Mouse (Mus musculus): ENCODE measurements around the gene Cops9. TPM values are rescaled to one million over a fixed set of nuclear protein-coding genes. Genes with fewer than 3 reads are reported as not detected.

Gene Cops9
- total and polyA plus RNA-seq, 3 experiments, result 168 to 209 (median 185) TPM

DNA sequence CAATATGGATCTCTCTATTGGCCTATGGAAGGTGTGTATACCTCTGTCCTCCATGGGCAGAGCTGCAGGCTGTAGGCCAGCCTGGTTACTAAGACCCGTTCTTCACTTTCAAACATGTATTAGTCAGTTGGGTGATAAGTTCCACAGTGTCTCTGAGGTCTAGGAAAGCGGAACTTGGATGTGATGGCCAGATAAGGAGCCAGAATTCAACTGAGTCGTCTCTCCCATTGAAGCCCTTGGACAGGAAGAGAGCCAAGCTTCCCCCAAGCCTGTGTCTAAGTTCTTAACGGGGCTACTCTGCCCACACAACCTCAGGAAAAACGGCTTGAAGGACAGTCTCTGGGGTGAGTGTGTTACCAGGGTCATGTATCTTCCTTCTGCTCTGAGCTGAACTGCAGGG is 17.6 kb upstream of the Cops9 start:
- dilution Hi-C loops (cut with MboI; ENCODE audit: extremely low pct_ligation_motif_present, extremely low pct_unique_long_range_greater_than_20kb, low sequenced_read_pairs), result no loop called here
- in situ Hi-C loops (cut with MboI; ENCODE audit: low pct_ligation_motif_present, low pct_unique_long_range_greater_than_20kb, low sequenced_read_pairs), result loop anchor here (10.0 kb wide), 1 partner anchor 175 kb away; the partner anchor contains the start of gene Gpc1

DNA sequence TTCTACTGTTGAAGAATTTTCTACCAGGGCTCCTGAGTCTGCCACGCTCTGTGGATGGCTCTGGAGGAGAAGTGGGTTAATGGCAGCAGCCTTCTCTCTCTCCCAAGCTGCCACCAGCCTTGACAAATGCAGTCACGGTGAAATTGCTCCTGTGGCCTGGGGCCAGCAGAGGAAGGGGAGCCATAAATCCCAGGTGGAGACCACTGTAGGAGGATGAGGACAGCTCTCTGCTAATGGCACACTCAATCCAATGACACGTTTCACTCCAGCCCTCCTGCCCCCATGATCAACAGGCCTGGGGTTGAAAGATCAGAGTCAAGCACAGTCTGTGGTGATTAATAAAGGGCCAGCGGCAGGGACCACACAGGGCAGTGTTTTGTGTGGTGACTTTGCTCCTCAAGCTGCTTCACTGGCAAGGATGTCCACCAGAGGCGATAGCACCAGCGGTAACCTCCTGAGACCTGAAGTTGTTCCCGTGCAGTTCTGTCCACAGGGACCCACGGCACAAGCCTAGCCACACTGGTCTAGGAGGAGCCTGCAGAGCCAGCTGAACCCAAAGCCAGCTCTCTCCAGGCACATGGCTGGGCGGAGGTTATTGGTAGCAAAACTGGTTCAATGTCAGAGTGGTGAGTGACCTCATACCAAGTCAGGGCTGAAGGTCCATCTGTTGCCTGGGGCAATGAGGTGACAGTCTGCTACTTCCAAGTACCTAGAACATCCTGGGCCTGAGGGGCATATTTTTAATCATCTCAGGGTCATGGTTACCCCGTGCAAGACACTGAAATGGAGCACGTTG is 15.4 kb upstream of the Cops9 start:
- Histone ChIP-seq H3K9ac (ENCODE audit: insufficient read depth, low read depth) (no peak overlapping the region), H3K9me3 (replicated peaks; ENCODE audit: low read length) (no peaks in the 10 kb centered on the region), H3K36me3 (replicated peaks in 1 of 2; ENCODE audit: control insufficient read depth in 1 of 2, insufficient read depth in 1 of 2, low read length in 1 of 2) (no peaks in the 10 kb centered on the region), H3K27ac (ENCODE audit: insufficient read depth, low read depth) (no peak overlapping the region), H3K79me2 (replicated peaks; ENCODE audit: control insufficient read depth, extremely low read depth, insufficient read depth, poor library complexity, severe bottlenecking) (no peaks in the 10 kb centered on the region), H3K27me3 (replicated peaks) (peaks cover 97% of the 10 kb centered on the region), H3K4me3 (replicated peaks in 1 of 3; ENCODE audit: low read depth in 2 of 3, low read length in 2 of 3, poor library complexity in 1 of 3) (no peak overlapping the region), H3K4me1 (ENCODE audit: control insufficient read depth in 1 of 2, insufficient read depth in 2 of 2) (no peaks in the 10 kb centered on the region), H3K4me2 (ENCODE audit: insufficient read depth, low read depth, poor library complexity, severe bottlenecking) (no peak overlapping the region)
- TF ChIP-seq ZC3H11A (IDR thresholded peaks at IDR 0.05; ENCODE audit: low read depth, low read length), result no peak
- no peak for TF ChIP-seq CTCF (conservative IDR thresholded peaks at IDR 0.05 in 1 of 2, IDR thresholded peaks at IDR 0.05 in 1 of 2; ENCODE audit: low read depth in 2 of 2, low read length in 2 of 2)
- TF ChIP-seq HCFC1 (IDR thresholded peaks at IDR 0.05; ENCODE audit: low read depth, low read length), result no peak
- no peak for TF ChIP-seq PAX5 (IDR thresholded peaks at IDR 0.05; ENCODE audit: low read length)
- no peak for TF ChIP-seq MAZ (IDR thresholded peaks at IDR 0.05; ENCODE audit: low read depth, low read length)
- no peak for TF ChIP-seq RAD21 (IDR thresholded peaks at IDR 0.05; ENCODE audit: low read depth, low read length)
- TF ChIP-seq CHD2 (IDR thresholded peaks at IDR 0.05; ENCODE audit: low read length), result no peak
- no peak for TF ChIP-seq MAX (IDR thresholded peaks at IDR 0.05; ENCODE audit: low read length)
- TF ChIP-seq TCF12 (IDR thresholded peaks at IDR 0.05; ENCODE audit: low read depth, low read length), result no peak
- no peak for TF ChIP-seq POLR2A (IDR thresholded peaks at IDR 0.05; ENCODE audit: low read depth, low read length)
- no peak for TF ChIP-seq ZMIZ1 (IDR thresholded peaks at IDR 0.05; ENCODE audit: low read depth, low read length)
- no peak for TF ChIP-seq SMC3 (IDR thresholded peaks at IDR 0.05; ENCODE audit: low read depth, low read length)
- no peak for TF ChIP-seq CHD1 (IDR thresholded peaks at IDR 0.05; ENCODE audit: low read depth, low read length)
- DNase-seq (ENCODE audit: extremely low read depth), result no peak
- dilution Hi-C loops (cut with MboI; ENCODE audit: extremely low pct_ligation_motif_present, extremely low pct_unique_long_range_greater_than_20kb, low sequenced_read_pairs), result no loop called here
- in situ Hi-C loops (cut with MboI; ENCODE audit: low pct_ligation_motif_present, low pct_unique_long_range_greater_than_20kb, low sequenced_read_pairs), result loop anchor here (10.0 kb wide), 1 partner anchor 178 kb away; the partner anchor contains the start of gene Gpc1

More for the DNA sequence above, 17.6 kb upstream of the Cops9 start:
- H3K9ac ChIP-seq (ENCODE audit: insufficient read depth, low read depth), result no peak overlapping the region
- H3K9me3 ChIP-seq (replicated peaks; ENCODE audit: low read length), result no peaks in the 10 kb centered on the region
- no peaks in the 10 kb centered on the region for H3K36me3 ChIP-seq (replicated peaks in 1 of 2; ENCODE audit: control insufficient read depth in 1 of 2, insufficient read depth in 1 of 2, low read length in 1 of 2)
- no peaks in the 10 kb centered on the region for H3K4me1 ChIP-seq (ENCODE audit: control insufficient read depth in 1 of 2, insufficient read depth in 2 of 2)
- no peak overlapping the region for H3K27ac ChIP-seq (ENCODE audit: insufficient read depth, low read depth)
- H3K4me3 ChIP-seq (replicated peaks in 1 of 3; ENCODE audit: low read depth in 2 of 3, low read length in 2 of 3, poor library complexity in 1 of 3), result no peak overlapping the region
- H3K79me2 ChIP-seq (replicated peaks; ENCODE audit: control insufficient read depth, extremely low read depth, insufficient read depth, poor library complexity, severe bottlenecking), result no peaks in the 10 kb centered on the region
- peaks cover 90% of the 10 kb centered on the region for H3K27me3 ChIP-seq (replicated peaks)
- no peak overlapping the region for H3K4me2 ChIP-seq (ENCODE audit: insufficient read depth, low read depth, poor library complexity, severe bottlenecking)
- TF ChIP-seq MEF2A (IDR thresholded peaks at IDR 0.05; ENCODE audit: borderline replicate concordance, low read depth, low read length) (no peak), HCFC1 (IDR thresholded peaks at IDR 0.05; ENCODE audit: low read depth, low read length) (no peak), MAFK (IDR thresholded peaks at IDR 0.05; ENCODE audit: insufficient replicate concordance, low read length) (no peak), ZC3H11A (IDR thresholded peaks at IDR 0.05; ENCODE audit: low read depth, low read length) (no peak), MYC (IDR thresholded peaks at IDR 0.05; ENCODE audit: low read depth, low read length) (no peak), KAT2A (IDR thresholded peaks at IDR 0.05; ENCODE audit: insufficient replicate concordance, low read length) (no peak), JUND (conservative IDR thresholded peaks at IDR 0.05; ENCODE audit: low read depth, low read length) (no peak), IRF4 (IDR thresholded peaks at IDR 0.05; ENCODE audit: low read depth, low read length) (no peak), PAX5 (IDR thresholded peaks at IDR 0.05; ENCODE audit: low read length) (no peak)
- no peak for DNase-seq (ENCODE audit: extremely low read depth)

Measured in CH12.LX (cell line).